Mouse (Mus musculus) granulocyte monocyte progenitor cell, adult 5-6 weeks (primary cell): ENCODE results near the gene Lancl1. TPM values are rescaled to one million over a fixed set of nuclear protein-coding genes. Genes with fewer than 3 reads are reported as not detected.

Source experiments
- ATAC-seq: replicated peaks from 2 replicates; pipeline ENCODE4 v1.8.0; 2016; ENCODE audit warnings: mild to moderate bottlenecking, moderate TSS enrichment, inconsistent platforms; ENCODE audit not compliant: poor library complexity, severe bottlenecking
- total RNA-seq, 2 experiments: library from RNA; stranded (forward) in 1 of 2; stranded (reverse) in 1 of 2; fragments of 200-712, 200-1000 nt in 1 of 2; fragments of >200 nt in 1 of 2; fragmentation: Nextera tagmentation in 1 of 2; gene quantifications; 2 replicates each; pipeline ENCODE4 v1.2.3; 2014 to 2017

Lancl1 gene
- total RNA-seq, 2 experiments from 2014 or later: 32.9 to 33.8 TPM

DNA sequence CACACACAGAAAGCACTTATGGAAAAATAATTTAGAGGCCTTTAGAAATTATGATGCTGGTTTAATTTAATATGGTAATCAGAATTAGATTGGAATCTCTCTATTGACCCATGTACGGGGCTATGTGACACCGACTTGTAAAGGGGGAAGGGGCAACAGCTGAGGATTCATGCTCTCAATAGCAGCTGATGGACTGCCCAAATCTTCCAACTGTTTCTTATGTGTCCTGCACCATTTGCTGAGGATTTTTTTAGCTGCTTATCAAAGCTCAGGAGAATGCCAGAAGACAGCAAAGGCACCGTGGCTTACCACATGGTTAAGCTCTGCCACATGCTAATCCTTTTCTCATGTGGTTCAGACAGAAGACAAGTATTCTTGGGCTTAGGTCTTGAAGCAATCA, 87.6 kb downstream of the Lancl1 start:
- ATAC-seq: no peak

Other genes with a start within 250 kb of the Lancl1 start
- gene Kansl1l, start 221.3 kb downstream of the Lancl1 start, total RNA-seq (2014; fragmentation: Nextera tagmentation): 22.5 and 28.0 TPM in 2 replicates
- gene Kansl1l, start 221.3 kb downstream of the Lancl1 start, total RNA-seq (2017): 29.3 and 30.8 TPM in 2 replicates
- 55.5 and 62.8 TPM in 2 replicates for gene Acadl, start 175.6 kb downstream of the Lancl1 start, total RNA-seq (2014; fragmentation: Nextera tagmentation)
- gene Acadl, start 175.6 kb downstream of the Lancl1 start, total RNA-seq (2017): 50.5 and 52.5 TPM in 2 replicates
- gene Myl1, start 93.5 kb downstream of the Lancl1 start, total RNA-seq (2014; fragmentation: Nextera tagmentation): not detected in 2 replicates
- not detected in 2 replicates for gene Myl1, start 93.5 kb downstream of the Lancl1 start, total RNA-seq (2017)
- gene Cps1, start 84.2 kb upstream of the Lancl1 start, total RNA-seq (2014; fragmentation: Nextera tagmentation): not detected in 2 replicates
- gene Cps1, start 84.2 kb upstream of the Lancl1 start, total RNA-seq (2017): not detected in 2 replicates